In genomic region chr2:36104436-36104955, GRCm38 (mm10) we compare ENCODE assay signal across 9 mouse cellular contexts. TPM values are rescaled to one million over a fixed set of nuclear protein-coding genes. Genes with fewer than 3 reads are reported as not detected.
DNase-seq lines count a peak whose midpoint lies in the region; ATAC-seq and TF ChIP-seq lines count a peak whose summit lies in the region.
"Had no signal": no experiment of that assay in that cellular context is flagged by ENCODE, and none has a peak within 500 bp of the region (broad histone marks: within the 10 kb centered on the region; RNA-seq: fewer than 3 reads in every experiment).

No protein-coding gene starts in this region.

- TF ChIP-seq POLR2A in myocyte (IDR thresholded peaks at IDR 0.05; ENCODE audit: insufficient read length, low read depth) = no peak

- peak overlapping the region; percentile 10 for H3ac ChIP-seq in myocyte (ENCODE audit: control insufficient read depth, insufficient read length)

- H3K27me3 ChIP-seq in kidney, embryonic 15.5 days = peaks cover 98% of the 10 kb centered on the region
- H3K27me3 ChIP-seq in embryonic facial prominence, embryonic 10.5 days (replicated peaks; ENCODE audit: low read depth, poor library complexity, severe bottlenecking) = peaks cover 100% of the 10 kb centered on the region
- no peaks in the 10 kb centered on the region for H3K27me3 ChIP-seq in myocyte (ENCODE audit: control insufficient read depth, insufficient read depth, insufficient read length)

- no peak for DNase-seq in kidney, postnatal 14 days
- peak; percentile 67 for DNase-seq in embryonic facial prominence, embryonic 10.5 days (ENCODE audit: low spot score)
- DNase-seq in induced T-regulatory cell, adult 2 months (ENCODE audit: low read depth) = peak; percentile 15
- DNase-seq in adrenal gland, postnatal 25 days = no peak
- DNase-seq in urinary bladder, postnatal 25 days (ENCODE audit: low spot score) = no peak
- no peak for DNase-seq in thymus, postnatal 14 days

- H3K9me3 ChIP-seq in kidney, embryonic 15.5 days (replicated peaks) = no peaks in the 10 kb centered on the region
- H3K9me3 ChIP-seq in embryonic facial prominence, embryonic 10.5 days = no peaks in the 10 kb centered on the region

- under 1% methylated on average over 32 of the region's 32 CpGs for WGBS in kidney, embryonic 15.5 days
- under 1% methylated on average over 32 of the region's 32 CpGs for WGBS in embryonic facial prominence, embryonic 10.5 days

- peaks cover 45% of the 10 kb centered on the region for H3K4me1 ChIP-seq in kidney, embryonic 15.5 days
- peaks cover 72% of the 10 kb centered on the region for H3K4me1 ChIP-seq in embryonic facial prominence, embryonic 10.5 days

- H3K9ac ChIP-seq in kidney, embryonic 15.5 days = peak overlapping the region; percentile 50

- H3K4me3 ChIP-seq in kidney, embryonic 15.5 days (replicated peaks) = peak overlapping the region; percentile 53
- peak overlapping the region; percentile 70 for H3K4me3 ChIP-seq in embryonic facial prominence, embryonic 10.5 days
- H3K4me3 ChIP-seq in myocyte = peak overlapping the region; percentile 31

- H3K27ac ChIP-seq in kidney, embryonic 15.5 days = no peak overlapping the region
- H3K27ac ChIP-seq in embryonic facial prominence, embryonic 10.5 days (replicated peaks) = peak overlapping the region; percentile 91

- H3K36me3 ChIP-seq in kidney, embryonic 15.5 days = no peaks in the 10 kb centered on the region
- H3K36me3 ChIP-seq in embryonic facial prominence, embryonic 10.5 days (replicated peaks) = 0 out of 2 replicates have a peak, but pooled peaks cover 3% of the 10 kb centered on the region
- H3K36me3 ChIP-seq in myocyte (ENCODE audit: control insufficient read depth, insufficient read depth) = no peaks in the 10 kb centered on the region

- peak overlapping the region; percentile 90 for H3K4me2 ChIP-seq in kidney, embryonic 15.5 days
- H3K4me2 ChIP-seq in myocyte (ENCODE audit: low read depth) = peak overlapping the region; percentile 71

- ATAC-seq in kidney, embryonic 15.5 days (replicated peaks; ENCODE audit: low FRiP score) = no peak

- H3K79me2 ChIP-seq in myocyte (ENCODE audit: control insufficient read depth, insufficient read depth) = no peaks in the 10 kb centered on the region

TF ChIP-seq in myocyte, 11 proteins besides CTCF, POLR2A, EP300 and RAD21:
- TF ChIP-seq CEBPB (IDR thresholded peaks at IDR 0.05; ENCODE audit: insufficient read depth, poor library complexity, severe bottlenecking) (no peak), POLR2AphosphoS2 (IDR thresholded peaks at IDR 0.05; ENCODE audit: insufficient read length, low read depth) (no peak), TCF3 (IDR thresholded peaks at IDR 0.05; ENCODE audit: insufficient read length, low read depth) (no peak), REST (IDR thresholded peaks at IDR 0.05; ENCODE audit: insufficient read depth, insufficient read length) (no peak), MAX (IDR thresholded peaks at IDR 0.05; ENCODE audit: low read depth) (no peak)

RNA-seq across cellular contexts. Expression of gene Lhx6, which starts 0.7 kb away (rescaled TPM):
- 2.4 and 2.6 TPM in 2 replicates for polyA plus RNA-seq in kidney, embryonic 15.5 days (2015; fragmentation: Nextera tagmentation; extraction: Ambion mirVana)
- polyA plus RNA-seq in embryonic facial prominence, embryonic 10.5 days (2016; fragmentation: Nextera tagmentation; extraction: Ambion mirVana) = 13.5 and 16.1 TPM in 2 replicates
- 1.1 TPM for polyA plus RNA-seq in myocyte (2012; fragmentation: generic; extraction: Trizol)
- 1.8 and 2.6 TPM in 2 replicates for total RNA-seq in adrenal gland, postnatal 25 days (2021)
- total RNA-seq: hematopoietic stem cell, adult 5-6 weeks had no signal

RNA-seq across cellular contexts. Expression of gene Mrrf, which starts 31.7 kb away (rescaled TPM):
- 26.7 and 28.6 TPM in 2 replicates for polyA plus RNA-seq in kidney, embryonic 15.5 days (2015; fragmentation: Nextera tagmentation; extraction: Ambion mirVana)
- polyA plus RNA-seq in embryonic facial prominence, embryonic 10.5 days (2016; fragmentation: Nextera tagmentation; extraction: Ambion mirVana) = 30.6 and 34.1 TPM in 2 replicates
- polyA plus RNA-seq in myocyte (2012; fragmentation: generic; extraction: Trizol) = 40.9 TPM
- total RNA-seq in adrenal gland, postnatal 25 days (2021) = 24.6 and 24.8 TPM in 2 replicates

RNA-seq across cellular contexts. Expression of gene Rbm18, which starts 32.1 kb away (rescaled TPM):
- 69.3 and 71.1 TPM in 2 replicates for polyA plus RNA-seq in kidney, embryonic 15.5 days (2015; fragmentation: Nextera tagmentation; extraction: Ambion mirVana)
- 83.8 and 88.6 TPM in 2 replicates for polyA plus RNA-seq in embryonic facial prominence, embryonic 10.5 days (2016; fragmentation: Nextera tagmentation; extraction: Ambion mirVana)
- polyA plus RNA-seq in myocyte (2012; fragmentation: generic; extraction: Trizol) = 30.2 TPM
- 27.0 and 28.5 TPM in 2 replicates for total RNA-seq in adrenal gland, postnatal 25 days (2021)

RNA-seq across cellular contexts. Expression of gene Morn5, which starts 55.2 kb away (rescaled TPM):
- 0.40 and 0.91 TPM in 2 replicates for polyA plus RNA-seq in kidney, embryonic 15.5 days (2015; fragmentation: Nextera tagmentation; extraction: Ambion mirVana)
- polyA plus RNA-seq in embryonic facial prominence, embryonic 10.5 days (2016; fragmentation: Nextera tagmentation; extraction: Ambion mirVana) = 0.29 and 0.74 TPM in 2 replicates
- polyA plus RNA-seq in myocyte (2012; fragmentation: generic; extraction: Trizol) = 0.16 TPM
- total RNA-seq in adrenal gland, postnatal 25 days (2021) = not detected in 2 replicates
- total RNA-seq: hematopoietic stem cell, adult 5-6 weeks had no signal

RNA-seq across cellular contexts. Expression of gene Ndufa8, which starts 55.3 kb away (rescaled TPM):
- 252 and 254 TPM in 2 replicates for polyA plus RNA-seq in kidney, embryonic 15.5 days (2015; fragmentation: Nextera tagmentation; extraction: Ambion mirVana)
- 203 and 215 TPM in 2 replicates for polyA plus RNA-seq in embryonic facial prominence, embryonic 10.5 days (2016; fragmentation: Nextera tagmentation; extraction: Ambion mirVana)
- polyA plus RNA-seq in myocyte (2012; fragmentation: generic; extraction: Trizol) = 299 TPM
- total RNA-seq in adrenal gland, postnatal 25 days (2021) = 178 and 189 TPM in 2 replicates

Comparison
In these comparisons a context has a peak if more than half of its experiments do, and no peak if none do; other contexts are left out.
1. DNase-seq: peak in embryonic facial prominence, embryonic 10.5 days (single experiment) and induced T-regulatory cell, adult 2 months (single experiment); none in kidney, postnatal 14 days (single experiment), adrenal gland, postnatal 25 days (single experiment), urinary bladder, postnatal 25 days (single experiment) and thymus, postnatal 14 days (single experiment).
2. Peak in every context shown above with its lines, with median percentiles within 50 percentile points of each other: H3K4me3 ChIP-seq.